Mouse (Mus musculus) ES-E14 (cell line): ENCODE data around the gene Ltbp3.

Source experiments
- CHD2 ChIP-seq: IDR thresholded peaks from 2 replicates; pipeline ENCODE4 v1.6.1; 2014; ENCODE audit warnings: mild to moderate bottlenecking, low read depth, low read length, inconsistent platforms
- HCFC1 ChIP-seq: IDR thresholded peaks from 2 replicates; pipeline ENCODE4 v1.6.1; 2012; ENCODE audit warnings: low read length, inconsistent platforms, borderline replicate concordance; ENCODE audit not compliant: insufficient read depth
- ZC3H11A ChIP-seq: IDR thresholded peaks from 2 replicates; pipeline ENCODE4 v1.6.1; 2012; ENCODE audit warnings: low read depth, mild to moderate bottlenecking, inconsistent platforms, low read length, borderline replicate concordance
- ZNF384 ChIP-seq: IDR thresholded peaks from 2 replicates; pipeline ENCODE4 v1.6.1; 2012; ENCODE audit warnings: low read depth, low read length, inconsistent platforms

GRCm38 (mm10) chr19:5806809-5807205, 66.1 kb downstream of the Ltbp3 start:
- TF ChIP-seq CHD2, result no peak
- TF ChIP-seq ZC3H11A, result no peak
- TF ChIP-seq HCFC1, result no peak
- no peak for TF ChIP-seq ZNF384
